Mouse (Mus musculus) megakaryocyte, adult 5-6 weeks (primary cell): ENCODE data around the gene Map7. TPM values are rescaled to one million over a fixed set of nuclear protein-coding genes. Genes with fewer than 3 reads are reported as not detected.

Experiments used
- ATAC-seq: 2 replicates; pipeline ENCODE4 v1.8.0; 2016; ENCODE audit warnings: mild to moderate bottlenecking, inconsistent platforms; ENCODE audit not compliant: poor library complexity, severe bottlenecking
- total RNA-seq, 2 experiments: library from RNA; stranded (forward) in 1 of 2; stranded (reverse) in 1 of 2; fragments of 153-499, 151-499 nt in 1 of 2; fragments of 221-1000, 200-1000 nt in 1 of 2; gene quantifications; 2 replicates each; pipeline versions ENCODE4 v1.2.3 to v1.2.4; 2015 to 2017

The Map7 gene
- total RNA-seq, 2 experiments from 2014 or later = 2.3 to 3.8 TPM

GRCm38 (mm10) chr10:20149835-20150355 lies 1.6 kb downstream of the Map7 start:
- 0 out of 2 replicates have a peak, but pooled peaks have one; percentile 7 for ATAC-seq

- ATAC-seq = no peak
These were observed 3.9 kb downstream of the Map7 start for GRCm38 (mm10) chr10:20152131-20152530.

- no peak for ATAC-seq
These were observed 5.2 kb downstream of the Map7 start for GRCm38 (mm10) chr10:20153507-20153906.

- ATAC-seq = no peak
These were observed 7.1 kb downstream of the Map7 start for GRCm38 (mm10) chr10:20155401-20155800.

GRCm38 (mm10) chr10:20157021-20157726 lies 8.9 kb downstream of the Map7 start:
- no peak for ATAC-seq

- ATAC-seq = no peak
These were observed 10.5 kb downstream of the Map7 start for GRCm38 (mm10) chr10:20158756-20159155.

- no peak for ATAC-seq
These were observed 11.0 kb downstream of the Map7 start for GRCm38 (mm10) chr10:20159308-20159707.

GRCm38 (mm10) chr10:20160914-20161313 lies 12.6 kb downstream of the Map7 start:
- no peak for ATAC-seq

- no peak for ATAC-seq
These were observed 16.5 kb downstream of the Map7 start for GRCm38 (mm10) chr10:20164810-20165209.

- peak; percentile 49 for ATAC-seq
These were observed 18.5 kb downstream of the Map7 start for GRCm38 (mm10) chr10:20166797-20167196.

GRCm38 (mm10) chr10:20167467-20167866 lies 19.2 kb downstream of the Map7 start:
- peak; percentile 82 for ATAC-seq

- ATAC-seq = no peak
These were observed 21.0 kb downstream of the Map7 start for GRCm38 (mm10) chr10:20169182-20169674.

- ATAC-seq = no peak
These were observed 21.8 kb downstream of the Map7 start for GRCm38 (mm10) chr10:20169927-20170604.

GRCm38 (mm10) chr10:20170605-20171088 lies 22.4 kb downstream of the Map7 start:
- peak; percentile 58 for ATAC-seq

GRCm38 (mm10) chr10:20171209-20171608 lies 22.9 kb downstream of the Map7 start:
- no peak for ATAC-seq

- ATAC-seq = no peak
These were observed 23.5 kb downstream of the Map7 start for GRCm38 (mm10) chr10:20171756-20172155.

GRCm38 (mm10) chr10:20173733-20174132 lies 25.5 kb downstream of the Map7 start:
- ATAC-seq = no peak

- ATAC-seq = no peak
These were observed 27.8 kb downstream of the Map7 start for GRCm38 (mm10) chr10:20176054-20176453.

GRCm38 (mm10) chr10:20178807-20179605 lies 30.7 kb downstream of the Map7 start:
- no peak for ATAC-seq

- peak; percentile 30; the same call in 1 of the 2 replicates for ATAC-seq
These were observed 32.9 kb downstream of the Map7 start for GRCm38 (mm10) chr10:20181198-20181597.
